Mouse (Mus musculus) MEL (cell line): ENCODE results near the gene Tkfc. TPM values are rescaled to one million over a fixed set of nuclear protein-coding genes. Genes with fewer than 3 reads are reported as not detected.

ENCODE experiments used
- DNase-seq: peaks from one replicate; pipeline ENCODE4 v3.0.0; 2011; ENCODE audit warnings: low read depth, low spot score
- H3K27ac ChIP-seq: 2 replicates; pipeline ENCODE4 v1.5.1; 2012; ENCODE audit warnings: low read depth, mild to moderate bottlenecking, control low read depth, low read length, moderate library complexity; ENCODE audit not compliant: control insufficient read depth
- H3K27me3 ChIP-seq, 2 experiments: fragments of 150-350 bp in 1 of 2; sonication (generic) in 1 of 2; 2 replicates each; pipeline ENCODE4 v1.6.1; 2012; ENCODE audit warnings: low read length in 2 of 2, mild to moderate bottlenecking in 2 of 2, improper control_type of control experiment in 1 of 2, moderate library complexity in 1 of 2; ENCODE audit not compliant: insufficient read depth in 2 of 2, control insufficient read depth in 1 of 2
- H3K36me3 ChIP-seq, 2 experiments: 2 replicates each; pipeline ENCODE4 v1.6.1; 2012 to 2014; ENCODE audit warnings: low read length in 2 of 2, improper control_type of control experiment in 1 of 2, inconsistent platforms in 1 of 2, mild to moderate bottlenecking in 1 of 2; ENCODE audit not compliant: insufficient read depth in 2 of 2, control insufficient read depth in 1 of 2
- H3K4me1 ChIP-seq, 2 experiments: fragments of 150-350 bp in 1 of 2; sonication (generic) in 1 of 2; 2 replicates each; pipeline ENCODE4 v1.6.1; 2012; ENCODE audit warnings: low read length in 2 of 2, improper control_type of control experiment in 1 of 2, mild to moderate bottlenecking in 1 of 2; ENCODE audit not compliant: insufficient read depth in 2 of 2, control insufficient read depth in 1 of 2
- H3K4me3 ChIP-seq, 2 experiments: fragments of 150-350 bp in 1 of 2; sonication (generic) in 1 of 2; 2 replicates each; pipeline ENCODE4 v1.5.1; 2012; ENCODE audit warnings: low read depth in 2 of 2, low read length in 2 of 2, mild to moderate bottlenecking in 2 of 2, moderate library complexity in 2 of 2, control low read depth in 1 of 2, improper control_type of control experiment in 1 of 2; ENCODE audit not compliant: control insufficient read depth in 1 of 2, insufficient read depth in 1 of 2
- H3K79me2 ChIP-seq: 2 replicates; pipeline ENCODE4 v1.6.1; 2012; ENCODE audit warnings: mild to moderate bottlenecking, low read length, moderate library complexity; ENCODE audit not compliant: control insufficient read depth, poor library complexity, insufficient read depth
- H3K9ac ChIP-seq: 2 replicates; pipeline ENCODE4 v1.6.1; 2012; ENCODE audit warnings: low read depth, mild to moderate bottlenecking, control low read depth, low read length, moderate library complexity; ENCODE audit not compliant: control insufficient read depth, poor library complexity, severe bottlenecking
- H3K9me3 ChIP-seq: fragments of 150-350 bp; sonication (generic); replicated peaks from 2 replicates; pipeline ENCODE4 v1.6.1; 2012; ENCODE audit warnings: mild to moderate bottlenecking, low read length, improper control_type of control experiment, moderate library complexity; ENCODE audit not compliant: insufficient read depth
- CHD2 ChIP-seq: IDR thresholded peaks from 2 replicates; pipeline ENCODE4 v1.6.1; 2011; ENCODE audit warnings: low read length, improper control_type of control experiment
- E2F4 ChIP-seq: IDR thresholded peaks from 2 replicates; pipeline ENCODE4 v1.6.1; 2011; ENCODE audit warnings: low read depth, low read length, improper control_type of control experiment, borderline replicate concordance
- ETS1 ChIP-seq: IDR thresholded peaks from 2 replicates; pipeline ENCODE4 v1.6.1; 2012; ENCODE audit warnings: low read depth, mild to moderate bottlenecking, inconsistent platforms, low read length, improper control_type of control experiment, moderate library complexity
- GATA1 ChIP-seq: IDR thresholded peaks from 2 replicates; pipeline ENCODE4 v1.6.1; 2011; ENCODE audit warnings: low read depth, low read length, improper control_type of control experiment
- HCFC1 ChIP-seq: IDR thresholded peaks from 2 replicates; pipeline ENCODE4 v1.6.1; 2012; ENCODE audit warnings: low read depth, mild to moderate bottlenecking, inconsistent platforms, low read length, improper control_type of control experiment, moderate library complexity
- KAT2A ChIP-seq: conservative IDR thresholded peaks from 2 replicates; pipeline ENCODE4 v1.6.1; 2012; ENCODE audit warnings: low read depth, low read length, improper control_type of control experiment, inconsistent platforms
- MAZ ChIP-seq: IDR thresholded peaks from 2 replicates; pipeline ENCODE4 v1.6.1; 2012; ENCODE audit warnings: low read depth, mild to moderate bottlenecking, inconsistent platforms, low read length, improper control_type of control experiment
- MYB ChIP-seq: IDR thresholded peaks from 2 replicates; pipeline ENCODE4 v1.6.1; 2011; ENCODE audit warnings: mild to moderate bottlenecking, low read depth, low read length, improper control_type of control experiment
- MYC ChIP-seq: IDR thresholded peaks from 2 replicates; pipeline ENCODE4 v1.6.1; 2011; ENCODE audit warnings: low read depth, mild to moderate bottlenecking, low read length, improper control_type of control experiment, moderate library complexity
- NELFE ChIP-seq: IDR thresholded peaks from 2 replicates; pipeline ENCODE4 v1.6.1; 2011; ENCODE audit warnings: low read depth, low read length, improper control_type of control experiment
- NRF1 ChIP-seq: IDR thresholded peaks from 2 replicates; pipeline ENCODE4 v1.6.1; 2014; ENCODE audit warnings: low read depth, mild to moderate bottlenecking, inconsistent platforms, low read length, improper control_type of control experiment, moderate library complexity; ENCODE audit not compliant: poor library complexity, insufficient read depth, severe bottlenecking
- POLR2AphosphoS2 ChIP-seq: IDR thresholded peaks from 2 replicates; pipeline ENCODE4 v1.6.1; 2011; ENCODE audit warnings: low read length, improper control_type of control experiment
- POLR2AphosphoS5 ChIP-seq: IDR thresholded peaks from 2 replicates; pipeline ENCODE4 v1.6.1; 2012; ENCODE audit warnings: low read depth, borderline replicate concordance, mild to moderate bottlenecking, inconsistent platforms, low read length, moderate library complexity, mixed read lengths
- RAD21 ChIP-seq: IDR thresholded peaks from 2 replicates; pipeline ENCODE4 v1.6.1; 2011; ENCODE audit warnings: mild to moderate bottlenecking, low read depth, low read length, improper control_type of control experiment
- SMC3 ChIP-seq: IDR thresholded peaks from 2 replicates; pipeline ENCODE4 v1.6.1; 2011; ENCODE audit warnings: low read depth, low read length, improper control_type of control experiment
- TBP ChIP-seq: IDR thresholded peaks from 2 replicates; pipeline ENCODE4 v1.8.0; 2011; ENCODE audit warnings: low read depth, low read length, improper control_type of control experiment
- TCF12 ChIP-seq: IDR thresholded peaks from 2 replicates; pipeline ENCODE4 v1.6.1; 2014; ENCODE audit warnings: low read depth, mild to moderate bottlenecking, inconsistent platforms, low read length, improper control_type of control experiment, moderate library complexity
- UBTF ChIP-seq: IDR thresholded peaks from 2 replicates; pipeline ENCODE4 v1.6.1; 2012; ENCODE audit warnings: low read depth, mild to moderate bottlenecking, inconsistent platforms, low read length, improper control_type of control experiment, moderate library complexity, borderline replicate concordance; ENCODE audit not compliant: insufficient read depth
- USF1 ChIP-seq: IDR thresholded peaks from 2 replicates; pipeline ENCODE4 v1.6.1; 2014; ENCODE audit warnings: low read depth, mild to moderate bottlenecking, inconsistent platforms, low read length, improper control_type of control experiment, moderate library complexity
- USF2 ChIP-seq, 2 experiments: IDR thresholded peaks; 2 replicates each; pipeline ENCODE4 v1.6.1; 2011 to 2012; ENCODE audit warnings: improper control_type of control experiment in 2 of 2, low read length in 2 of 2, borderline replicate concordance in 1 of 2, inconsistent platforms in 1 of 2, low read depth in 1 of 2, mild to moderate bottlenecking in 1 of 2; ENCODE audit not compliant: insufficient read depth in 1 of 2
- ZC3H11A ChIP-seq: IDR thresholded peaks from 2 replicates; pipeline ENCODE4 v1.6.1; 2012; ENCODE audit warnings: low read depth, mild to moderate bottlenecking, inconsistent platforms, low read length, improper control_type of control experiment
- ZNF384 ChIP-seq: IDR thresholded peaks from 2 replicates; pipeline ENCODE4 v1.6.1; 2012; ENCODE audit warnings: low read depth, mild to moderate bottlenecking, inconsistent platforms, low read length, improper control_type of control experiment
- polyA plus RNA-seq, 2 experiments: library from polyadenylated mRNA; stranded (reverse) in 1 of 2; unstranded in 1 of 2; fragments of >175 nt in 1 of 2; fragments of >200 nt in 1 of 2; gene quantifications; 2 replicates each; pipeline versions ENCODE4 v1.2.1 to v1.2.4; 2012; ENCODE audit warnings: low replicate concordance in 2 of 2, low read depth in 1 of 2; ENCODE audit not compliant: insufficient read length in 2 of 2, insufficient read depth in 1 of 2, missing spikeins in 1 of 2
- total RNA-seq: library from RNA; depleted of rRNA; stranded (reverse); fragments of 300-350 nt; gene quantifications from 2 replicates; pipeline ENCODE4 v1.2.3, GENCODE M21; 2012

Tkfc gene
- total and polyA plus RNA-seq, 3 experiments: 3.6 to 12.8 TPM; not detected in 1

DNA sequence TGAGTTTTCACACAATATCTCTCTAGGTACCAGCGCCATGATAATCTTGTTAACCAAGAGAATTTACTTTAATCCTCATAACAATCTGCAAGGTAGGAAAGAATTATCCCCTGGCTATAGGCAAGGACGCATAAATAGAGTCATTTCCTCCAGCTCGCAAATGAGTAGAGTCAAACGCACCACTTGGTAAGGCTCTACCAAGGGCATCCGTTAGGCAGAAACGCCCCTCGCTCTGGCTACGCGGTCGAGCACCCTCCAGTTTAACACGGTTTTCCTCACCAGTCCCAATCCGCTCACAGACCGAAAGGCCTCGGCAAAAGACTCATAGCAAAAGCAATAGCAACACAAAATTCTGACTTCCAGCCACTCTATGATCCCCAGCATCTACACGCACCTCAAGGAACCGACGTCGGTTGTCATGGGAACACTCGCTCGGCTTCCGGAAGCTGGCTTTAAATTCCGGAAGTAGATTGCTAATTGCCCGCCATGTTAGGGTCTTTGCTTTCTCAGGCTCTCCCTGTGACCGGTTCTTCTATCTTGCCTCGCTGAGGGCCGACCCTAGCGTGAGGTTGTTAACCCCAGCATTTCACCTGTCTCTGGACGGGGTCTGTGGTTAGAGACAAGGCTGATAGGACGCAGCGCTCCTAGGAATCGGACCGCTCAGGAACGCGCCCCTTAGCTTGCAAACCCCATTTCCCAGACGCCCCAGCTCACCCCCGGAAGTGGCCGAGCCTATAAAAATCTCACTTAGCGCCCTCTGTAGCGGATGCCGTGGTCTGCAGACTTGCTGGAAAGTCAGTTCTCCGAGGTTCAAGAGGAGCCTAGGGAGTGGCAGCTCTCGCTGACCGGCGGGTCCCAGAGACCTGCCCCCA is 28.5 kb downstream of the Tkfc start, which contains the start of the genes Cyb561a3 and Tmem138 (continued):
- TF ChIP-seq POLR2AphosphoS5: no peak
- no peak for TF ChIP-seq CHD2
- TF ChIP-seq USF2 (IDR thresholded peaks at IDR 0.05; ENCODE audit: borderline replicate concordance in 1 of 2, insufficient read depth in 1 of 2, low read depth in 1 of 2, low read length in 2 of 2): no peak
- TF ChIP-seq USF1: no peak
- TF ChIP-seq UBTF: no peak
- TF ChIP-seq KAT2A: no peak; the same call in 1 of the 2 replicates
- no peak for TF ChIP-seq ZC3H11A
- no peak; the same call in 1 of the 2 replicates for TF ChIP-seq SMC3
- TF ChIP-seq POLR2AphosphoS2: peak; percentile 65; the same call in 1 of the 2 replicates
- TF ChIP-seq TCF12: peak; percentile 57
- peak; percentile 88 for TF ChIP-seq E2F4
- no peak for TF ChIP-seq RAD21
- 0 out of 2 replicates have a peak, but pooled peaks have one; percentile 75 for TF ChIP-seq MYC
- 0 out of 2 replicates have a peak, but pooled peaks have one; percentile 26 for TF ChIP-seq ETS1
- TF ChIP-seq HCFC1: peak; percentile 89
- TF ChIP-seq NRF1: no peak
- TF ChIP-seq GATA1: no peak
- peak; percentile 96 for TF ChIP-seq TBP
- peak; percentile 57; the same call in 1 of the 2 replicates for TF ChIP-seq NELFE

DNA sequence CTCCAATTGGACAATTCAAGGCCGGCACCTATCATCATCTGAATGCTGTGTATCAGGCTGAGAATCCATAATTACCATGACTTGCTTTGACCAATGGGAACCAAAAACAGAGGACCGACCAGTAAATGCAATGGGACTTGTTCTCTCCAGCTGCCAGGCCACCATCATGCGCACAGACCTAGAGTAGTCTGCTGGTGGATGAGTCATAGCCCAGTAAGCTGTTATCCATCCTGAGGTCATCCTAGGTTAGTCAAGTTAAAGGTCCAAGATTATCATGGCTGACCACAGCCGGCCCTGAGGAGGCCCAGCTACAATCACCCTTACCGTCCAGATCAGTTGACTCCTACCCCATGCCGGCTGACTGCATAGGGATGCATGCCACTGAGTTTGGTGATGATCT is 35.8 kb downstream of the Tkfc start:
- H3K9me3 ChIP-seq: no peaks in the 10 kb centered on the region
- H3K27me3 ChIP-seq: no peaks in the 10 kb centered on the region
- DNase-seq: no peak
- no peak overlapping the region for H3K4me3 ChIP-seq
- H3K27ac ChIP-seq: no peak overlapping the region
- no peak for TF ChIP-seq GATA1
- no peak for TF ChIP-seq MYB
- no peak for TF ChIP-seq RAD21
- TF ChIP-seq HCFC1: no peak
- no peak for TF ChIP-seq CHD2
- TF ChIP-seq ZNF384: no peak
- TF ChIP-seq USF1: no peak
- no peak for TF ChIP-seq MAZ
- peaks cover 0 to 3% of the 10 kb centered on the region in 2 experiments; a peak in 1 of 4 replicates for H3K36me3 ChIP-seq
- peaks cover 0 to 4% of the 10 kb centered on the region in 2 experiments; a peak in 2 of 4 replicates for H3K4me1 ChIP-seq
- H3K9ac ChIP-seq: no peak overlapping the region
- no peaks in the 10 kb centered on the region for H3K79me2 ChIP-seq
